Mouse (Mus musculus) neural tube, embryonic 12.5 days (tissue): ENCODE measurements around the gene Ncdn. TPM values are rescaled to one million over a fixed set of nuclear protein-coding genes. Genes with fewer than 3 reads are reported as not detected.

Experiments
- ATAC-seq: fragments of 200-750 bp; cut with Nextera tagmentation; 2 replicates; pipeline ENCODE4 v1.8.0; 2017; ENCODE audit warnings: low read depth, mild to moderate bottlenecking, moderate TSS enrichment, moderate library complexity; ENCODE audit not compliant: low FRiP score
- H3K27ac ChIP-seq: fragments of 300-500 bp; sonication (generic); 2 replicates; pipeline ENCODE4 v1.5.1; 2016
- H3K27me3 ChIP-seq: fragments of 300-500 bp; sonication (generic); replicated peaks from 2 replicates; pipeline ENCODE4 v1.6.1; 2016; ENCODE audit warnings: mild to moderate bottlenecking
- H3K36me3 ChIP-seq: fragments of 300-500 bp; sonication (generic); 2 replicates; pipeline ENCODE4 v1.6.1; 2016; ENCODE audit warnings: mild to moderate bottlenecking
- H3K4me1 ChIP-seq: fragments of 300-500 bp; sonication (generic); 2 replicates; pipeline ENCODE4 v1.6.1; 2016
- H3K4me2 ChIP-seq: fragments of 300-500 bp; sonication (generic); replicated peaks from 2 replicates; pipeline ENCODE4 v1.6.1; 2016; ENCODE audit warnings: mild to moderate bottlenecking
- H3K4me3 ChIP-seq: fragments of 300-500 bp; sonication (generic); 2 replicates; pipeline ENCODE4 v1.5.1; 2016
- H3K9ac ChIP-seq: fragments of 300-500 bp; sonication (generic); 2 replicates; pipeline ENCODE4 v1.6.1; 2016; ENCODE audit warnings: mild to moderate bottlenecking
- H3K9me3 ChIP-seq: fragments of 300-500 bp; sonication (generic); 2 replicates; pipeline ENCODE4 v1.6.1; 2016; ENCODE audit warnings: mild to moderate bottlenecking
- WGBS: fragments of 180-500 bp; shearing (Covaris S2); methylation state at CpG from one replicate; pipeline ENCODE4 v1.1.7; 2016; 5-methylcytosine and 5-hydroxymethylcytosine counted together
- polyA plus RNA-seq: library from polyadenylated mRNA; unstranded; fragments of >200 nt; fragmentation: Nextera tagmentation; extraction: Ambion mirVana; gene quantifications from 2 replicates; pipeline ENCODE4 v1.2.1, GENCODE M21; 2016

The Ncdn gene
- polyA plus RNA-seq, 1 experiment from 2014 or later: 64.8 TPM

- H3K4me1 ChIP-seq: no peaks in the 10 kb centered on the region
- no peak overlapping the region for H3K4me3 ChIP-seq
- no peak overlapping the region for H3K27ac ChIP-seq
- H3K9ac ChIP-seq: no peak overlapping the region
- H3K9me3 ChIP-seq: no peaks in the 10 kb centered on the region
- no peak for ATAC-seq
- no peaks in the 10 kb centered on the region for H3K27me3 ChIP-seq
- peaks cover 17% of the 10 kb centered on the region; the same call in 1 of the 2 replicates for H3K36me3 ChIP-seq
- 92% methylated on average over 9 of the region's 9 CpGs for WGBS
- no peak overlapping the region for H3K4me2 ChIP-seq
Measured at GRCm38 (mm10) chr4:126769800-126770563, 16.7 kb upstream of the Ncdn start.

- 94% methylated on average over 2 of the region's 2 CpGs for WGBS
Measured at GRCm38 (mm10) chr4:126763483-126763882, 10.2 kb upstream of the Ncdn start.

GRCm38 (mm10) chr4:126762586-126763359 is 9.5 kb upstream of the Ncdn start:
- H3K36me3 ChIP-seq: peaks cover 38% of the 10 kb centered on the region
- no peak overlapping the region for H3K4me3 ChIP-seq
- no peaks in the 10 kb centered on the region for H3K9me3 ChIP-seq
- no peak overlapping the region for H3K4me2 ChIP-seq
- no peaks in the 10 kb centered on the region for H3K4me1 ChIP-seq
- no peak for ATAC-seq
- H3K27me3 ChIP-seq: no peaks in the 10 kb centered on the region
- no peak overlapping the region for H3K9ac ChIP-seq
- WGBS: 84% methylated on average over 11 of the region's 11 CpGs
- H3K27ac ChIP-seq: no peak overlapping the region

More at GRCm38 (mm10) chr4:126763483-126763882, 10.2 kb upstream of the Ncdn start:
- H3K36me3 ChIP-seq: peaks cover 33% of the 10 kb centered on the region
- H3K4me2 ChIP-seq: no peak overlapping the region
- H3K9me3 ChIP-seq: no peaks in the 10 kb centered on the region
- ATAC-seq: no peak
- H3K27ac ChIP-seq: no peak overlapping the region
- no peaks in the 10 kb centered on the region for H3K27me3 ChIP-seq
- no peaks in the 10 kb centered on the region for H3K4me1 ChIP-seq
- no peak overlapping the region for H3K4me3 ChIP-seq
- H3K9ac ChIP-seq: no peak overlapping the region

GRCm38 (mm10) chr4:126759435-126759834 is 6.2 kb upstream of the Ncdn start:
- Histone ChIP-seq H3K4me1 (peaks cover 8% of the 10 kb centered on the region), H3K27ac (no peak overlapping the region), H3K36me3 (peaks cover 40% of the 10 kb centered on the region), H3K9ac (no peak overlapping the region), H3K4me2 (no peak overlapping the region), H3K27me3 (no peaks in the 10 kb centered on the region), H3K9me3 (no peaks in the 10 kb centered on the region), H3K4me3 (no peak overlapping the region)
- ATAC-seq: no peak
- WGBS: 89% methylated on average over 2 of the region's 2 CpGs

- peaks cover 37% of the 10 kb centered on the region for H3K36me3 ChIP-seq
Measured at GRCm38 (mm10) chr4:126758299-126758698, 5.1 kb upstream of the Ncdn start.

GRCm38 (mm10) chr4:126756766-126757165 is 3.5 kb upstream of the Ncdn start:
- H3K4me2 ChIP-seq: no peak overlapping the region
- peaks cover 28% of the 10 kb centered on the region for H3K36me3 ChIP-seq
- H3K9ac ChIP-seq: no peak overlapping the region
- ATAC-seq: no peak
- no peak overlapping the region for H3K27ac ChIP-seq
- 93% methylated on average over 4 of the region's 4 CpGs for whole genome bisulfite sequencing
- H3K9me3 ChIP-seq: no peaks in the 10 kb centered on the region
- H3K4me1 ChIP-seq: peaks cover 21% of the 10 kb centered on the region
- no peaks in the 10 kb centered on the region for H3K27me3 ChIP-seq
- no peak overlapping the region for H3K4me3 ChIP-seq

More at GRCm38 (mm10) chr4:126758299-126758698, 5.1 kb upstream of the Ncdn start:
- Histone ChIP-seq H3K9me3 (no peaks in the 10 kb centered on the region), H3K27ac (no peak overlapping the region), H3K27me3 (no peaks in the 10 kb centered on the region), H3K9ac (no peak overlapping the region), H3K4me2 (no peak overlapping the region), H3K4me1 (peaks cover 12% of the 10 kb centered on the region), H3K4me3 (no peak overlapping the region)
- WGBS: 87% methylated on average over 5 of the region's 5 CpGs
- no peak for ATAC-seq

GRCm38 (mm10) chr4:126754736-126755374 is 1.6 kb upstream of the Ncdn start:
- Histone ChIP-seq H3K4me3 (no peak overlapping the region), H3K9me3 (no peaks in the 10 kb centered on the region), H3K9ac (no peak overlapping the region), H3K36me3 (peaks cover 24% of the 10 kb centered on the region), H3K4me2 (peak overlapping the region; percentile 84), H3K27ac (no peak overlapping the region), H3K27me3 (no peaks in the 10 kb centered on the region), H3K4me1 (peaks cover 38% of the 10 kb centered on the region)
- ATAC-seq: no peak
- 49% methylated on average over 12 of the region's 12 CpGs for WGBS

GRCm38 (mm10) chr4:126754231-126754611 is 983 bp upstream of the Ncdn start:
- peaks cover 24% of the 10 kb centered on the region for H3K36me3 ChIP-seq
- H3K27ac ChIP-seq: peak overlapping the region; percentile 89; the same call in 1 of the 2 replicates
- ATAC-seq: no peak
- peak overlapping the region; percentile 89 for H3K4me3 ChIP-seq
- H3K27me3 ChIP-seq: no peaks in the 10 kb centered on the region
- peak overlapping the region; percentile 84 for H3K4me2 ChIP-seq
- under 1% methylated on average over 12 of the region's 12 CpGs for WGBS
- H3K4me1 ChIP-seq: peaks cover 44% of the 10 kb centered on the region
- no peaks in the 10 kb centered on the region for H3K9me3 ChIP-seq
- peak overlapping the region; percentile 85 for H3K9ac ChIP-seq

- no peaks in the 10 kb centered on the region for H3K27me3 ChIP-seq
- under 1% methylated on average over 23 of the region's 23 CpGs for WGBS
- H3K9me3 ChIP-seq: no peaks in the 10 kb centered on the region
- H3K27ac ChIP-seq: no peak overlapping the region
- peaks cover 46% of the 10 kb centered on the region for H3K4me1 ChIP-seq
- peak overlapping the region; percentile 84 for H3K4me2 ChIP-seq
- H3K36me3 ChIP-seq: peaks cover 27% of the 10 kb centered on the region
- peak overlapping the region; percentile 89 for H3K4me3 ChIP-seq
- peak; percentile 15; the same call in 1 of the 2 replicates for ATAC-seq
- H3K9ac ChIP-seq: peak overlapping the region; percentile 85
Measured at GRCm38 (mm10) chr4:126752608-126753141, 563 bp downstream of the Ncdn start.

- Histone ChIP-seq H3K4me3 (peak overlapping the region; percentile 89), H3K27me3 (no peaks in the 10 kb centered on the region), H3K9ac (peak overlapping the region; percentile 85), H3K4me2 (peak overlapping the region; percentile 84), H3K4me1 (peaks cover 46% of the 10 kb centered on the region), H3K36me3 (peaks cover 29% of the 10 kb centered on the region), H3K27ac (no peak overlapping the region), H3K9me3 (no peaks in the 10 kb centered on the region)
- no peak for ATAC-seq
- WGBS: 10% methylated on average over 13 of the region's 13 CpGs
Measured at GRCm38 (mm10) chr4:126752024-126752607, 1.1 kb downstream of the Ncdn start.

- Histone ChIP-seq H3K4me1 (peaks cover 46% of the 10 kb centered on the region), H3K4me2 (peak overlapping the region; percentile 84), H3K9me3 (no peaks in the 10 kb centered on the region), H3K9ac (peak overlapping the region; percentile 85), H3K27ac (no peak overlapping the region), H3K4me3 (peak overlapping the region; percentile 89), H3K36me3 (peaks cover 34% of the 10 kb centered on the region), H3K27me3 (no peaks in the 10 kb centered on the region)
- 60% methylated on average over 10 of the region's 10 CpGs for WGBS
- ATAC-seq: no peak
Measured at GRCm38 (mm10) chr4:126751556-126752023, 1.6 kb downstream of the Ncdn start.
